Mouse (Mus musculus): ENCODE results near the gene Tbkbp1. TPM values are rescaled to one million over a fixed set of nuclear protein-coding genes. Genes with fewer than 3 reads are reported as not detected.

The Tbkbp1 gene
- total RNA-seq, 2 experiments from 2014 or later: 52.4 to 53.7 TPM

- no peak for DNase-seq (ENCODE audit: extremely low spot score in 1 of 2, low spot score in 2 of 2)
- intact Hi-C loops (cut with DNase I): no loop called here
Measured at GRCm38 (mm10) chr11:97175499-97175898, 24.2 kb upstream of the Tbkbp1 start.

- DNase-seq (ENCODE audit: extremely low spot score in 1 of 2, low spot score in 2 of 2): no peak
- intact Hi-C loops (cut with DNase I): loop anchor here (2.0 kb wide), 1 partner anchor 16 kb away; no protein-coding TSS in a partner anchor
Measured at GRCm38 (mm10) chr11:97160341-97160740, 9.0 kb upstream of the Tbkbp1 start.

GRCm38 (mm10) chr11:97156999-97157398 lies 5.7 kb upstream of the Tbkbp1 start:
- no peak for DNase-seq (ENCODE audit: extremely low spot score in 1 of 2, low spot score in 2 of 2)
- intact Hi-C loops (cut with DNase I): no loop called here

- DNase-seq (ENCODE audit: extremely low spot score in 1 of 2, low spot score in 2 of 2): peak in 1 of 2 experiments; percentile 75
- intact Hi-C loops (cut with DNase I): no loop called here
Measured at GRCm38 (mm10) chr11:97152662-97153287, 1.5 kb upstream of the Tbkbp1 start.

- intact Hi-C loops (cut with DNase I): no loop called here
Measured at GRCm38 (mm10) chr11:97152023-97152426, 730 bp upstream of the Tbkbp1 start.

GRCm38 (mm10) chr11:97150411-97151330 lies 624 bp downstream of the Tbkbp1 start:
- intact Hi-C loops (cut with DNase I): no loop called here
- peak; percentile 76 to 90 for DNase-seq (ENCODE audit: extremely low spot score in 1 of 2, low spot score in 2 of 2)

More at GRCm38 (mm10) chr11:97152023-97152426, 730 bp upstream of the Tbkbp1 start:
- DNase-seq (ENCODE audit: extremely low spot score in 1 of 2, low spot score in 2 of 2): peak in 1 of 2 experiments; percentile 65

GRCm38 (mm10) chr11:97149995-97150410 lies 1.3 kb downstream of the Tbkbp1 start:
- intact Hi-C loops (cut with DNase I): loop anchor here (10.0 kb wide), 1 partner anchor 165 kb away; the partner anchor contains the start of gene Sp2
- peak; percentile 55 to 94 for DNase-seq (ENCODE audit: extremely low spot score in 1 of 2, low spot score in 2 of 2)

GRCm38 (mm10) chr11:97149026-97149425 lies 2.3 kb downstream of the Tbkbp1 start:
- DNase-seq (ENCODE audit: extremely low spot score in 1 of 2, low spot score in 2 of 2): no peak
- intact Hi-C loops (cut with DNase I): loop anchor here (10.0 kb wide), 1 partner anchor 164 kb away; the partner anchor contains the start of gene Sp2

GRCm38 (mm10) chr11:97148591-97148990 lies 2.7 kb downstream of the Tbkbp1 start:
- DNase-seq (ENCODE audit: extremely low spot score in 1 of 2, low spot score in 2 of 2): no peak
- intact Hi-C loops (cut with DNase I): loop anchor here (10.0 kb wide), 1 partner anchor 164 kb away; the partner anchor contains the start of gene Sp2

- DNase-seq (ENCODE audit: extremely low spot score in 1 of 2, low spot score in 2 of 2): no peak
- intact Hi-C loops (cut with DNase I): loop anchor here (2.0 to 10.0 kb wide), 2 partner anchors 75 to 163 kb away; partner anchors contain the start of gene Sp2
Measured at GRCm38 (mm10) chr11:97147333-97147732, 4.0 kb downstream of the Tbkbp1 start.

- DNase-seq (ENCODE audit: extremely low spot score in 1 of 2, low spot score in 2 of 2): peak in 1 of 2 experiments; percentile 77
- intact Hi-C loops (cut with DNase I): loop anchor here (2.0 to 10.0 kb wide), 2 partner anchors 74 to 162 kb away; partner anchors contain the start of gene Sp2
Measured at GRCm38 (mm10) chr11:97146724-97147123, 4.6 kb downstream of the Tbkbp1 start.

- intact Hi-C loops (cut with DNase I): loop anchor here (2.0 to 10.0 kb wide), 2 partner anchors 73 to 161 kb away; partner anchors contain the start of gene Sp2
- no peak for DNase-seq (ENCODE audit: extremely low spot score in 1 of 2, low spot score in 2 of 2)
Measured at GRCm38 (mm10) chr11:97145951-97146350, 5.3 kb downstream of the Tbkbp1 start.

GRCm38 (mm10) chr11:97145320-97145719 lies 6.0 kb downstream of the Tbkbp1 start:
- intact Hi-C loops (cut with DNase I): loop anchor here (10.0 kb wide), 1 partner anchor 161 kb away; the partner anchor contains the start of gene Sp2
- no peak for DNase-seq (ENCODE audit: extremely low spot score in 1 of 2, low spot score in 2 of 2)

GRCm38 (mm10) chr11:97143196-97143900 lies 7.9 kb downstream of the Tbkbp1 start:
- intact Hi-C loops (cut with DNase I): loop anchor here (10.0 kb wide), 1 partner anchor 159 kb away; the partner anchor contains the start of gene Sp2

GRCm38 (mm10) chr11:97142159-97142608 lies 9.1 kb downstream of the Tbkbp1 start:
- peak in 1 of 2 experiments; percentile 35 for DNase-seq (ENCODE audit: extremely low spot score in 1 of 2, low spot score in 2 of 2)
- intact Hi-C loops (cut with DNase I): loop anchor here (10.0 kb wide), 1 partner anchor 157 kb away; the partner anchor contains the start of gene Sp2

More at GRCm38 (mm10) chr11:97143196-97143900, 7.9 kb downstream of the Tbkbp1 start:
- no peak for DNase-seq (ENCODE audit: extremely low spot score in 1 of 2, low spot score in 2 of 2)

- peak in 1 of 2 experiments; percentile 7 for DNase-seq (ENCODE audit: extremely low spot score in 1 of 2, low spot score in 2 of 2)
- intact Hi-C loops (cut with DNase I): loop anchor here (10.0 kb wide), 1 partner anchor 156 kb away; the partner anchor contains the start of gene Sp2
Measured at GRCm38 (mm10) chr11:97140811-97141210, 10.5 kb downstream of the Tbkbp1 start.

GRCm38 (mm10) chr11:97139256-97139655 lies 12.0 kb downstream of the Tbkbp1 start:
- DNase-seq (ENCODE audit: extremely low spot score in 1 of 2, low spot score in 2 of 2): no peak
- intact Hi-C loops (cut with DNase I): no loop called here

- DNase-seq (ENCODE audit: extremely low spot score in 1 of 2, low spot score in 2 of 2): peak in 1 of 2 experiments; percentile 68
- intact Hi-C loops (cut with DNase I): no loop called here
Measured at GRCm38 (mm10) chr11:97138554-97139226, 12.6 kb downstream of the Tbkbp1 start.

All from left cerebral cortex, postnatal 10 days (tissue).